In genomic region chr8:113803830-113804611, GRCm38 (mm10) we compare ENCODE assay signal across 20 mouse cellular contexts. TPM values are rescaled to one million over a fixed set of nuclear protein-coding genes. Genes with fewer than 3 reads are reported as not detected.
DNase-seq lines count a peak whose midpoint lies in the region; ATAC-seq and TF ChIP-seq lines count a peak whose summit lies in the region.
"Had no signal": no experiment of that assay in that cellular context is flagged by ENCODE, and none has a peak within 500 bp of the region (broad histone marks: within the 10 kb centered on the region; RNA-seq: fewer than 3 reads in every experiment).

No protein-coding gene starts in this region.

- TF ChIP-seq EP300 in liver, postnatal 0 days (IDR thresholded peaks at IDR 0.05; ENCODE audit: low read depth): no peak

- WGBS in forebrain, embryonic 14.5 days: 79% methylated on average over 12 of the region's 12 CpGs
- WGBS in forebrain, embryonic 15.5 days: 75% methylated on average over 12 of the region's 12 CpGs
- 75% methylated on average over 12 of the region's 12 CpGs for WGBS in lung, embryonic 14.5 days
- WGBS in limb, embryonic 10.5 days: 55% methylated on average over 12 of the region's 12 CpGs
- 76% methylated on average over 12 of the region's 12 CpGs for WGBS in liver, postnatal 0 days (ENCODE audit: insufficient replicate concordance)

- H3K4me2 ChIP-seq in forebrain, embryonic 14.5 days (ENCODE audit: low read length): no peak overlapping the region
- no peak overlapping the region for H3K4me2 ChIP-seq in forebrain, embryonic 15.5 days (replicated peaks)
- H3K4me2 ChIP-seq in lung, embryonic 14.5 days: no peak overlapping the region
- no peak overlapping the region for H3K4me2 ChIP-seq in liver, postnatal 0 days (ENCODE audit: low read depth, low read length)
- H3K4me2 ChIP-seq: embryonic facial prominence, embryonic 15.5 days; heart, embryonic 11.5 days had no signal

- no peak overlapping the region for H3K4me3 ChIP-seq in forebrain, embryonic 14.5 days (ENCODE audit: low read depth, low read length)
- no peak overlapping the region for H3K4me3 ChIP-seq in forebrain, embryonic 15.5 days
- no peak overlapping the region for H3K4me3 ChIP-seq in lung, embryonic 14.5 days (ENCODE audit: low read depth, low read length)
- H3K4me3 ChIP-seq in limb, embryonic 10.5 days: no peak overlapping the region
- no peak overlapping the region for H3K4me3 ChIP-seq in liver, postnatal 0 days (ENCODE audit: low read depth, low read length)
- H3K4me3 ChIP-seq: embryonic facial prominence, embryonic 15.5 days had no signal

- H3K4me1 ChIP-seq in forebrain, embryonic 14.5 days (ENCODE audit: control insufficient read depth, insufficient read depth, low read length): no peaks in the 10 kb centered on the region
- H3K4me1 ChIP-seq in forebrain, embryonic 15.5 days: peaks cover 10% of the 10 kb centered on the region; the same call in 1 of the 2 replicates
- H3K4me1 ChIP-seq in lung, embryonic 14.5 days (ENCODE audit: insufficient read depth): no peaks in the 10 kb centered on the region
- peaks cover 18% of the 10 kb centered on the region for H3K4me1 ChIP-seq in limb, embryonic 10.5 days
- no peaks in the 10 kb centered on the region for H3K4me1 ChIP-seq in liver, postnatal 0 days (ENCODE audit: insufficient read depth)

- no peak overlapping the region for H3K9ac ChIP-seq in forebrain, embryonic 14.5 days (ENCODE audit: low read length)
- H3K9ac ChIP-seq in forebrain, embryonic 15.5 days (replicated peaks): no peak overlapping the region
- H3K9ac ChIP-seq in lung, embryonic 14.5 days: no peak overlapping the region
- H3K9ac ChIP-seq in liver, postnatal 0 days (replicated peaks): no peak overlapping the region
- H3K9ac ChIP-seq: embryonic facial prominence, embryonic 15.5 days; liver, embryonic 14.5 days had no signal

- no peak overlapping the region for H3K27ac ChIP-seq in forebrain, embryonic 14.5 days (ENCODE audit: low read depth, low read length)
- H3K27ac ChIP-seq in forebrain, embryonic 15.5 days (replicated peaks): no peak overlapping the region
- no peak overlapping the region for H3K27ac ChIP-seq in lung, embryonic 14.5 days (ENCODE audit: low read depth)
- H3K27ac ChIP-seq in limb, embryonic 10.5 days: peak overlapping the region; percentile 42; the same call in 1 of the 2 replicates
- H3K27ac ChIP-seq in liver, postnatal 0 days (ENCODE audit: low read depth): no peak overlapping the region
- H3K27ac ChIP-seq: embryonic facial prominence, embryonic 15.5 days; liver, embryonic 14.5 days; macrophage had no signal

- no peaks in the 10 kb centered on the region for H3K27me3 ChIP-seq in forebrain, embryonic 14.5 days (replicated peaks; ENCODE audit: control insufficient read depth, insufficient read depth, low read length)
- no peaks in the 10 kb centered on the region for H3K27me3 ChIP-seq in forebrain, embryonic 15.5 days
- H3K27me3 ChIP-seq in lung, embryonic 14.5 days (ENCODE audit: insufficient read depth, low read length): no peaks in the 10 kb centered on the region
- 0 out of 2 replicates have a peak, but pooled peaks cover 4% of the 10 kb centered on the region for H3K27me3 ChIP-seq in limb, embryonic 10.5 days (ENCODE audit: low read depth, poor library complexity, severe bottlenecking)
- H3K27me3 ChIP-seq in liver, postnatal 0 days (ENCODE audit: insufficient read depth, low read length): no peaks in the 10 kb centered on the region
- H3K27me3 ChIP-seq: embryonic facial prominence, embryonic 15.5 days had no signal

- no peaks in the 10 kb centered on the region for H3K9me3 ChIP-seq in forebrain, embryonic 14.5 days (replicated peaks; ENCODE audit: control insufficient read depth, low read length)
- H3K9me3 ChIP-seq in forebrain, embryonic 15.5 days: no peaks in the 10 kb centered on the region
- H3K9me3 ChIP-seq in lung, embryonic 14.5 days (ENCODE audit: low read depth, low read length): no peaks in the 10 kb centered on the region
- no peaks in the 10 kb centered on the region for H3K9me3 ChIP-seq in limb, embryonic 10.5 days (replicated peaks)
- H3K9me3 ChIP-seq in liver, postnatal 0 days (ENCODE audit: low read length): no peaks in the 10 kb centered on the region
- H3K9me3 ChIP-seq: embryonic facial prominence, embryonic 15.5 days had no signal

- peak; percentile 20 for DNase-seq in forebrain, embryonic 14.5 days (ENCODE audit: low spot score)
- peak; percentile 6 for DNase-seq in lung, embryonic 14.5 days
- no peak for DNase-seq in lung, postnatal 36 days
- DNase-seq in embryo, embryonic 10.5 days (ENCODE audit: low spot score): peak; percentile 12
- peak; percentile 45 for DNase-seq in limb, embryonic 10.5 days (ENCODE audit: low spot score)
- DNase-seq in liver, postnatal 0 days: no peak
- no peak for DNase-seq in adrenal gland, adult (ENCODE audit: inconsistent age in 2 of 2, low spot score in 1 of 2)
- DNase-seq: adrenal gland, adult 8-10 months; B cell, adult 2 months; cerebellum, adult 18-20 months; gastrocnemius, postnatal 10 days; kidney, postnatal 25 days; thymus, adult 2 months had no signal

- no peak for TF ChIP-seq CTCF in lung, embryonic 14.5 days (IDR thresholded peaks at IDR 0.05; ENCODE audit: low read depth)
- no peak for TF ChIP-seq CTCF in liver, postnatal 0 days (IDR thresholded peaks at IDR 0.05; ENCODE audit: low read depth)

- H3K36me3 ChIP-seq in forebrain, embryonic 14.5 days (ENCODE audit: control insufficient read depth, insufficient read depth, low read length): no peaks in the 10 kb centered on the region
- no peaks in the 10 kb centered on the region for H3K36me3 ChIP-seq in forebrain, embryonic 15.5 days
- H3K36me3 ChIP-seq in lung, embryonic 14.5 days (ENCODE audit: insufficient read depth): no peaks in the 10 kb centered on the region
- no peaks in the 10 kb centered on the region for H3K36me3 ChIP-seq in limb, embryonic 10.5 days
- no peaks in the 10 kb centered on the region for H3K36me3 ChIP-seq in liver, postnatal 0 days (replicated peaks; ENCODE audit: insufficient read depth, low read length)
- H3K36me3 ChIP-seq: embryonic facial prominence, embryonic 15.5 days had no signal

- ATAC-seq in forebrain, embryonic 14.5 days: no peak
- no peak for ATAC-seq in forebrain, embryonic 15.5 days (replicated peaks)
- no peak for ATAC-seq in lung, embryonic 14.5 days (ENCODE audit: insufficient read depth)
- ATAC-seq in liver, postnatal 0 days: no peak
- ATAC-seq: forebrain, embryonic 16.5 days; intestine, embryonic 16.5 days had no signal

RNA-seq across cellular contexts. Expression of gene Adamts18, which starts 44.5 kb away (rescaled TPM):
- 8.8 and 13.3 TPM in 2 replicates for polyA plus RNA-seq in forebrain, embryonic 14.5 days (2014; fragmentation: Nextera tagmentation; extraction: Ambion mirVana)
- 22.1 and 23.3 TPM in 2 replicates for polyA plus RNA-seq in forebrain, embryonic 15.5 days (2015; fragmentation: Nextera tagmentation; extraction: Ambion mirVana)
- 11.5 and 13.1 TPM in 2 replicates for polyA plus RNA-seq in lung, embryonic 14.5 days (2014; fragmentation: Nextera tagmentation; extraction: Ambion mirVana)
- polyA plus RNA-seq in limb, embryonic 10.5 days (2016; fragmentation: Nextera tagmentation; extraction: Ambion mirVana): 5.1 and 5.7 TPM in 2 replicates
- 0.01 TPM in 1 of 2 replicates, not detected in the other for polyA plus RNA-seq in liver, postnatal 0 days (2015; fragmentation: Nextera tagmentation; extraction: Ambion mirVana)
- polyA plus RNA-seq: macrophage had no signal

Comparison
In these comparisons a context has a peak if more than half of its experiments do, and no peak if none do; other contexts are left out.
1. DNase-seq: peak in forebrain, embryonic 14.5 days (single experiment), lung, embryonic 14.5 days (single experiment), embryo, embryonic 10.5 days (single experiment) and limb, embryonic 10.5 days (single experiment); none in lung, postnatal 36 days (single experiment), liver, postnatal 0 days (single experiment) and adrenal gland, adult (0 of 2).